Mouse (Mus musculus) adrenal gland, adult 8-10 months (tissue): ENCODE results near the gene Olfr211. TPM values are rescaled to one million over a fixed set of nuclear protein-coding genes. Genes with fewer than 3 reads are reported as not detected.
"Not testable (repeated sequence)": the region's sequence is repeated elsewhere in the genome, so short reads cannot be mapped to it uniquely, and the experiment has no call there.

Source experiments
- DNase-seq: peaks from one replicate; pipeline ENCODE4 v3.0.0; 2022
- total RNA-seq, 4 experiments: library from RNA; stranded (reverse); gene quantifications; 2 replicates each; pipeline ENCODE4 v1.2.4; 2022

The Olfr211 gene
- total RNA-seq: not detected

DNA sequence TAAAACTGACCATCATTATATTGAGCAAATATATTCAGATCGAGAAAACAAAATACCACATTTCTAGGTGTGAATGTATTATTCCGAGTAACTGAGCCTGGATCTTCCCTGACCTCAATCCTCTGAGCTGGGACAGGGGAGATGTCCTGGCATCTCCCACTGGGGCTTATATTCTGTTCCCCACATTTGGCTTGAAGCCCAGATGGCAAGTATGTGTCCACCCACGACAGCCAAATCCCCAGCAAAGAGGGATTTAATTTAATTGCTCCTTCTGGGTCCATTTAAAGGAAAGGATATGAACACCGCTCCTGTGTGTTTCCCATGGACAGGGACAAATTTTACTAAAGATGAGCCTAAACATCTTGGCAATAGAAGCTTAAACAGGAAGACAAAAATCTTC, at the start of gene Olfr211:
Gene Olfr211, plus strand, starts transcription at position 301 of the 400 bp plus-strand sequence.
- no peak for DNase-seq

DNA sequence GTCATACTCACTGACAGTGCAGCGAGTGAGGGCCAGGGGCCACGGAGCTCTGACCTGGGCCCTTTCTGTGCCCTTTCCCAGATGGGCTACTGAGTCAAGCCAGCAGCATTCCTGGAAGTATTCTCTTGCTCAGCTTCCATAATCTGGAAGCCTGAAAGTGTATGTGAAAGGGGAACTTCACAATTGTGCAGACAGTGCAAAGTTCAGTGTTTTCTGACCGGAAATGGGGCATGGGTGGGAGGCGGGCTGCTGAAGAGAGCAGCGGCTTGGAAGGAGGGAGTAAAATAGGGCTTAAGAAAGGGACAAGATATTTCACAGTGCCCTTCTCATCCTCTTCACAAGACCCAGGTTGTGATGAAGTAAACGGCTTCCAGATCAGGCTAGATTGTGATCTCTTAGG, 49.4 kb upstream of the Olfr211 start:
- DNase-seq: no peak

DNA sequence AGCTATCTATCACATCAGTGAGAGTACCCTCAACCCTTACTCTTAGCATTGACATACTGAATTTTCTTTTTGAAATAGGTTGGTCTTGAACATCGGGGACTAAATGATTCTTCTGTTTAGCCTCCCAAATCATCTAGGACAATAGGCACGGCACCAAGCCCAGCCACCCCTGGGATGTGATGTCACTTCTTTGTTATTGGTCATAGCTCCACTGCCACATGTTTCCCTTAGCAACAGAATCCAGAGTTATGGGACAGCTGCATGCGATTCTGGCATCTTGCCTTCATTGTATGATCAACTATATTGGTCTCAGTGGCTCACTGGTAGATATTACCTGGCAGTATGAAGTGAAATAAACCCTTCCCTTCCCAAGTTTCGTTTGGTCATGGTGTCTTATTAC, 48.4 kb upstream of the Olfr211 start:
- no peak for DNase-seq

DNA sequence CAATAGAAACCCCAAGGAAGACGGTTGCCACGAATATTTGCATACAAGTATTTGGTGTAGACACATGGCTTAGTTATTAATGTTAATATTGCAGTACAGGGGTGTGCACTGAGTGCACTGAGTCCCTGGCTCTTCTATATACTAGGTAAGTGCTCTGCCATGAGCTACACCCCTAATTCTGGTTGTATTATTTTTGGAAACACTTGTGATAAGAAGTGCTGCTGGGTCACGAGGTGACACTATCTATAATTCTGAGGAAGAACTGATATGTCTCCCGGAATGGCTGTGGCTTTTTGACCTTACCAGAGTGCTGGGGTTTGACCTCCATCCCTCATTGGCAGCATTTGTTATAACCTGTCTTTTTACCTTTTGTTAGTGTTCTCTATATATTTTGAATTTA, 48.0 kb upstream of the Olfr211 start:
- DNase-seq: no peak

DNA sequence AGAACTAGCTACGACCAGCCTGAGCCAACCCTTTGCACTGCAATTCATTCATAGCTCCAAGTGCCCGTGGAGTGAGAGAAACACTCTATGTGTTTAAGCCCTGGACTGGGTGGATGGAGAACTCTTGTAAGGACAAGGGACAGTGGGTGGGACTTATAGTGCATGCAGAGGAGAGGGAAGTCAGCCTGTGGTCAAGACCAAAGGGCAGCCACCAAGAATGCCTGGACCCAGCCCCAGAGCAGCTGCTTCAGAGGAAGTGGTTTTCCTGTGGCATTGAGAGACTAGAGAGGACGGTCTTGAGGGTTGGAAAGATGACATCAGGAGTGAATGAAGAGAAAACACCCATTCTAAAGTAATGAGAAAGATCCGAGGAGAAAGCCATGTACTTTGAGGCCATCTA, 33.1 kb upstream of the Olfr211 start:
- peak; percentile 4 for DNase-seq

- DNase-seq: no peak
Measured at GRCm38 (mm10) chr6:116456482-116456881, 32.4 kb upstream of the Olfr211 start.

DNA sequence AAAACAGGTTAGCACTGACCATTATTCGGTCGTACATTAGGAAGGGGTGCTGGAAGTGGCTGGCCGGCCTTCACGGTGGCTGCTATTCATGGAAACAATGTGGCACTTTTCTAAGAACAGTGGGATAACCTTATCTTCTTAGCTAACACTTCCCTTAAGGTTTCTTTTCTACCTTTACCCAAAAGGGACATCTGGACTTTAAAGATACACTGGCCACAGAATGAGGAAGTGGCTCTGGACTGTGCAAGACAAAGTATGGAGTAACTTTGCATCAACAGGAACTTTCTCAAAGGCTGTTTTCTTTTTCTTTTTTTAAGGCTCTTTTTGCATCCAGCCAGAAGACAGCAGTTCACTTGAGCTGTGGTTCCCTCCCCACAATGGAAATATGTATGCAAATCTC, 30.2 kb upstream of the Olfr211 start:
- DNase-seq: no peak

DNA sequence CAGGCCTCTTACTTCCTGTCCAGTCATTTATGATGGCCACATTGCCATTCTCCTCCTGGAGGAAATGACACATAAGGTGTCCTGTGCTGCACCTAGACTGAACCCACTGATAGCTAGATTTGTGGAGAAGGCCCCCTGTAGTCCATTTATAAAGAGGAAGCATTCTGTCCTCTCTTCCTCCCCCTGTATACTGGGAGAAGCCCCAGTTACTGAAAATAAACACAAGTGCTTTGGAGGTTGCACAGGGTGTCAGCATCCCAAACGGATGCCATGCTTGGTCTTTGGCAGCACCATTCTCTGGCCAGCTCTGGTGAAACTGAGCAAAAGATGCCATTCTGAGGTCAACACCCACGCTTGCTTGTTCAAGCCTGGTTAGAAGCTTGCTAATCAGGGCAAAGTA, 29.7 kb upstream of the Olfr211 start:
- DNase-seq: no peak

GRCm38 (mm10) chr6:116460544-116461283, 28.2 kb upstream of the Olfr211 start, which contains the start of gene Alox5:
Gene Alox5, minus strand, starts transcription at chr6:116461178.
- no peak for DNase-seq

GRCm38 (mm10) chr6:116468081-116468480, 20.8 kb upstream of the Olfr211 start:
- DNase-seq: no peak

DNA sequence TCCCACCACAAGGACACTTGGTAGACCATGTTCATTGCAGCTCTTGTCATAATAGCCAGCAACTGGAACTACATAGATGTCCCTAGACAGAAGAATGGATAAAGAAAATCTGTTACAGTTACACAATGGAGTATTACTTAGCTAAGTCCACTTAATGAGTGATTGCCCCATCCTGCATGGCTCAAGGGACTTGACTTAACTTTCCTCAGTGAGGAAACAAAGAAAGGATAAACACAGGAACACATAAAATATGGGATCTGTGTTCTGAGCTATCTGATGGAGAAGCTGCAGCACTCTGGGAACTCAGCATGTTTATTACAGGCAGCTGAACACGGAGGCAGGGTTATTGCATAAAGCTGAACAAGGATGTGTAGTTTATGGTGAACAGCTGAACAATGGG, 3.8 kb upstream of the Olfr211 start:
- DNase-seq: no peak

DNA sequence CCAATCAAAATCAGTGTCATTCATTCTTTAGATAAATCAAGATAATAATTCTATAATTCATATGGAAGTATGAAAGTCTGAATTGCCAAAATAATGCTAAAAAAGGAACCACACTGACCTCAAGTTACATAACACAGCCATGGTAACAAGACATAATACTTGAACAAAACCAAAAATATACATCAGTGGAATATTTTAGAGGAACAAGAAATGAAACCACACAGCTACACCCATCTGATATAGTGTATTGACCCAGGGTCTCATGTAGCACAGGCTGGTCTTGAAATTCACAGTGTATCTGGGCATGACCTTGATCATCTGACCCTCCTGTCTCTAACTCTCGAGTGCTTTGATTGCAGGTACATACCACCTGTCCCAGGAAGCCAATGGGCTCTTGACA, 2.1 kb upstream of the Olfr211 start:
- DNase-seq: no peak

DNA sequence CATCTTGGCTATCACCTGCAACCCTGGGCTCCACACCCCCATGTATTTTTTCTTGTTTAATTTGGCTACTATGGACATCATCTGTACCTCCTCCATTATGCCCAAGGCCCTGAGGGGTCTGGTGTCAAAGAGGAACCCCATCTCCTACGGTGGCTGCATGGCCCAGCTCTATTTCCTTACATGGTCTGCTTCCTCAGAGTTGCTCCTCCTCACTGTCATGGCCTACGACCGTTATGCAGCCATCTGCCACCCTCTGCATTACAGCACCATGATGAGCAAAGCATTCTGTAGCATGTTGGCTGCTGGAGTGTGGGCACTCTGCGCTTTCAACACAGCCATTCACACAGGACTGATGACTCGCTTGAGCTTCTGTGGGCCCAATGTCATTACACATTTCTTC, 4.9 kb downstream of the Olfr211 start:
- no peak for DNase-seq

GRCm38 (mm10) chr6:116495960-116496359, 7.1 kb downstream of the Olfr211 start:
- DNase-seq: no peak

DNA sequence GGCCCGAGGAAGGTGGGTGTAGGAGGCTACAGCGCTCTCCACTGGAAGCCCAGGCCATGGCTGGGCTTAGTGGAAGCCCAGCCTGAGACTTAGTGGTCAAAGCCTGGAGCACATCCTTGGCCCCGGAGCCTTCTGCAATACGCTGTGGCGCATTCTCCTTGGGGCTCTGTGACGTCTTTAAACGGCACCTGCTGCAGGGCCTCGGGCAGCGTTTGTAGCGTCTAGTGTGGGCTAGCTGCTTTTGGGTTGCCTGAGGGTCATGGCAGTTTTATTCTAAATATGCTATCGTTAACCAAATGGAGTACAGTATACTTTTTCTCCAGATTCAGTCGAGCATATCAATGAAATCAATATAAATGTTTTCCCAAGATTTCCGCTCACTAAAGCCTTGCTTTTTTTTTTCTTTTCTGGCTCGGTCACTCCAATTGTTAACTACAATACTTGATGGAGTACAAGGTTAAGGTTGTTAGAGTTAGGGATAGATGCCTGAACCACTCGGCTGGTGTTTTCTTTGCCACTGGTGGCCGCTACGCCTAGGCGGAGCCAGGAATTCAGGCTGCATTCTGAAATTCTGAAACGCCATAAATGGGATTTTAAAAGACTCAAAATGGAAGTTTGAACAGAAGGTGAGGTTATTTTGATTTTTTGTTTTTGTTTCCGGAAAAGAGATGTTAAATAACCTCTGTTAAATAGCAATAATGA, 17.6 kb downstream of the Olfr211 start, which contains the start of gene Olfr212:
Gene Olfr212, plus strand, starts transcription at position 215 of the 702 bp plus-strand sequence.
- not testable (repeated sequence) for DNase-seq

GRCm38 (mm10) chr6:116514832-116515231, 25.9 kb downstream of the Olfr211 start:
- DNase-seq: no peak

DNA sequence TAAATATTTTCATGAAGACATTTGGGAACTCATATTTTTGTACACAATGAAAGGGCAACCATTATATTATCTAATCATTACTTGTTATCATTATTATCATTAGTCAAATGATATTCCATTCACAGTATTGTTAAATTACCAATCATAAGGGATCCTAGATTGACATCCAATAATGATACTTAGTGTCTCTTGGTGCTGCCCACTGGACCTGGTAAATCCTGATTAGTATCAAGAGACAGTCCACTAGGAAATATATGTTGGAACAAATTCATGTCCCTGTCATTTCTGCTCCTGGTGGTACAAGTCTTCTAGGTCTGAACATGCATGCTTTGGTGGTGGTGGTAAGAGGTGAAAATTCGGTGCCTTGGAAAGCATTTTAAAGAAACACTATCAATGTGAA, 49.3 kb downstream of the Olfr211 start, which contains the start of gene Olfr213:
Gene Olfr213, plus strand, starts transcription at position 301 of the 400 bp plus-strand sequence.
- DNase-seq: no peak

DNA sequence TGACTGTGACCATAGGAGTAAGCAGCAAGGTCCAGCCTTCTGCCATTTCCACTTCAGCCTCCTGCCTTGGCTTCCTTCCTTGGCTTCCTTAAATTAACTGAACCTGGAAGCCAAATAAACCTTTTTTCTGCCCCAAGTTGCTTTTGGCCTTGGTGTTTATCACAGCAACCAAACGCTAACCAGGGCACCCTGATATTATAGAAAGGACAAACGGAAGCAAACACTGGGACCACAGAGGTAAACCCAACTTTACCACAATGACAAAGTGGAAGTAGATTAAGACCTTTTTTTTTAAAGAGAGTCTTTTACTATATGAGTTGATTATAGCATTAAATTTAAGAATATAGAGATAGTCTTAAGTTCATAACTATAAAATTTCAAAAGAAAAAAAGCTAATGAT, 53.6 kb downstream of the Olfr211 start:
- DNase-seq: no peak

Other genes starting within 250 kb of the Olfr211 start
- gene Zfand4, start 224.9 kb upstream of the Olfr211 start, total RNA-seq: 1 to 10 TPM; 1.2 to 3.1 (median 2.4) TPM
- 10 to 100 TPM; 73.0 to 96.4 (median 81.4) TPM for gene March8, start 151.1 kb upstream of the Olfr211 start, total RNA-seq
- gene Alox5, start 27.9 kb upstream of the Olfr211 start, total RNA-seq: 1 to 10 TPM; 1.7 to 4.4 (median 1.9) TPM
- under 1 TPM; 0.10 to 0.12 (median 0.11) TPM for gene Olfr212, start 17.4 kb downstream of the Olfr211 start, total RNA-seq
- not detected for gene Olfr213, start 49.4 kb downstream of the Olfr211 start, total RNA-seq
- gene Gm5580, start 62.0 kb downstream of the Olfr211 start, total RNA-seq: 1 to 10 TPM; 2.3 to 4.0 (median 2.9) TPM
- gene Olfr214, start 65.1 kb downstream of the Olfr211 start, total RNA-seq: not detected
- not detected for gene Olfr215, start 95.1 kb downstream of the Olfr211 start, total RNA-seq
- gene Zfp422, start 139.9 kb downstream of the Olfr211 start, total RNA-seq: 10 to 100 TPM; 18.0 to 21.8 (median 20.2) TPM
- gene Depp1, start 161.5 kb downstream of the Olfr211 start, total RNA-seq: 1 to 10 TPM; 2.2 to 5.3 (median 4.0) TPM
- 1 to 10 TPM; 4.6 to 6.2 (median 5.8) TPM for gene Rassf4, start 184.9 kb downstream of the Olfr211 start, total RNA-seq
- gene Tmem72, start 227.8 kb downstream of the Olfr211 start, total RNA-seq: under 1 TPM; 0.03 to 0.12 (median 0.08) TPM